Mouse (Mus musculus): ENCODE results near the gene Ftcd.

DNA sequence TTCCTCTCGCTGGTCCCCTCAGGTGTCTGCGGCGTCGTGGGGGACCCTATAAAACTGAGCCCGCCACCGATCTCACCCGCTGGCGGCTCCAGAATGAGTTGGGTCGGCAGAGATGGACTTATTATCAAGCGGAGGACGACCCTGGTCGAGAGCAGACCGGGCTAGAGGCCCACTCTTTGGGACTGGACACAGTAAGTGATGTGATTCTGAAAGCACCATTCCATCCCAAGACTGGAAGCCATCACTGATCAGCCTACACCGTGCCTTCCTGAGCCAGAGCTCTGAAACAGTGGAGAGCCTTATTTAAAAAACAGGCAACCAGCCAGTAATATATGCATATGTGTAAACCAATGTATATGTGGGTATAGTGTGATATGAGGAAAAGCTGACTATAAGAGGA, 43.6 kb upstream of the Ftcd start:
- TF ChIP-seq GATA1 (IDR thresholded peaks at IDR 0.05; ENCODE audit: low read length) (no peak), TAL1 (IDR thresholded peaks at IDR 0.05; ENCODE audit: low read length) (no peak)

Measured in erythroblast, embryonic 14.5 days (primary cell).